ENCODE assay signal across 16 mouse cellular contexts in the genomic region with DNA sequence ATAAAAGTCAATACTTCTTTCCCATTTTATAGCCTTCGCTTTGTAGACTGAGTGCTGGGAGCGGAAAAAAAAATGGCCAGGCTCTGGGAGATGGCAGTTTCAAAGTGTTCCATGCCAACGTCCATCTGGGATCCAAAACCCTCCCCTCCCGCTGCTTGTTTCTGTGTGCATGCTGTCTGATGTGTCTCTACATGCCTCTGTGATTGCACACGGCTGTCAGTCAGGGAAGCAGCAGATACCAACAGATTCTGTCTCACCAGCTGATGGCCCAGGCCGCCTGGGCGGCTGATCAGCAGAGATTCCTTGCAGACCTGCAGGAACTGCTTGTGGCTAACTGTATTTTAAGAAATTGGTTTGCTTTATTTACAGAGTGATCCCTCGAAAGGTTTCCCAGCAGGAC.
DNase-seq lines count a peak whose midpoint lies in the region; ATAC-seq lines count a peak whose summit lies in the region.
"Had no signal": no experiment of that assay in that cellular context is flagged by ENCODE, and none has a peak within 500 bp of the region (broad histone marks: within the 10 kb centered on the region; RNA-seq: fewer than 3 reads in every experiment).

No protein-coding gene starts in this region.

- H3K27ac ChIP-seq in forebrain, embryonic 13.5 days, result no peak overlapping the region
- H3K27ac ChIP-seq in forebrain, embryonic 11.5 days (ENCODE audit: low read depth, low read length), result no peak overlapping the region
- H3K27ac ChIP-seq: liver, embryonic 14.5 days had no signal

- H3K9ac ChIP-seq in forebrain, embryonic 13.5 days, result no peak overlapping the region
- no peak overlapping the region for H3K9ac ChIP-seq in forebrain, embryonic 11.5 days (ENCODE audit: low read length)
- H3K9ac ChIP-seq: liver, embryonic 14.5 days had no signal

- WGBS in forebrain, embryonic 13.5 days, result 61% methylated on average over 8 of the region's 8 CpGs
- WGBS in forebrain, embryonic 11.5 days, result 65% methylated on average over 8 of the region's 8 CpGs

- no peak for DNase-seq in forebrain, embryonic 11.5 days (ENCODE audit: low spot score)
- DNase-seq in retina, postnatal 1 day, result peak; percentile 1
- no peak for DNase-seq in retina, embryonic 14.5 days (ENCODE audit: low spot score)
- DNase-seq in layer of hippocampus, adult 8-10 months (ENCODE audit: low spot score in 2 of 2), result peak; percentile 7 to 35
- no peak for DNase-seq in gastrocnemius, adult 18-20 months (ENCODE audit: low spot score)
- no peak for DNase-seq in embryo, embryonic 11 days
- DNase-seq: adrenal gland, adult 2 months; gastrocnemius, postnatal 10 days; heart, postnatal 36 days; kidney, adult 18-20 months; kidney, postnatal 4 days; lung, postnatal 10 days had no signal

- H3K4me1 ChIP-seq in forebrain, embryonic 13.5 days, result no peaks in the 10 kb centered on the region
- H3K4me1 ChIP-seq in forebrain, embryonic 11.5 days (replicated peaks; ENCODE audit: control insufficient read depth, insufficient read depth, low read length), result no peaks in the 10 kb centered on the region

- no peaks in the 10 kb centered on the region for H3K36me3 ChIP-seq in forebrain, embryonic 13.5 days (ENCODE audit: poor library complexity, severe bottlenecking)
- no peaks in the 10 kb centered on the region for H3K36me3 ChIP-seq in forebrain, embryonic 11.5 days (ENCODE audit: control insufficient read depth, insufficient read depth, low read length)

- no peak overlapping the region for H3K4me3 ChIP-seq in forebrain, embryonic 13.5 days
- no peak overlapping the region for H3K4me3 ChIP-seq in forebrain, embryonic 11.5 days (ENCODE audit: low read depth, low read length)
- H3K4me3 ChIP-seq: erythroblast, embryonic 14.5 days had no signal

- H3K9me3 ChIP-seq in forebrain, embryonic 13.5 days (replicated peaks), result no peaks in the 10 kb centered on the region
- H3K9me3 ChIP-seq in forebrain, embryonic 11.5 days (ENCODE audit: control insufficient read depth, low read length), result no peaks in the 10 kb centered on the region

- no peaks in the 10 kb centered on the region for H3K27me3 ChIP-seq in forebrain, embryonic 13.5 days
- H3K27me3 ChIP-seq in forebrain, embryonic 11.5 days (ENCODE audit: control insufficient read depth, insufficient read depth, low read length), result no peaks in the 10 kb centered on the region

- H3K4me2 ChIP-seq in forebrain, embryonic 13.5 days, result no peak overlapping the region
- no peak overlapping the region for H3K4me2 ChIP-seq in forebrain, embryonic 11.5 days (ENCODE audit: low read depth, low read length, severe bottlenecking)
- H3K4me2 ChIP-seq: heart, embryonic 11.5 days had no signal

- peak; percentile 74 for ATAC-seq in forebrain, embryonic 13.5 days
- no peak for ATAC-seq in forebrain, embryonic 11.5 days (replicated peaks; ENCODE audit: low FRiP score)

Comparison
In these comparisons a context has a peak if more than half of its experiments do, and no peak if none do; other contexts are left out.
1. DNase-seq: peak in retina, postnatal 1 day (single experiment) and layer of hippocampus, adult 8-10 months (2 of 2); none in forebrain, embryonic 11.5 days (single experiment), retina, embryonic 14.5 days (single experiment), gastrocnemius, adult 18-20 months (single experiment) and embryo, embryonic 11 days (single experiment).